8 mouse cellular contexts compared by ENCODE assay signal in the genomic region with DNA sequence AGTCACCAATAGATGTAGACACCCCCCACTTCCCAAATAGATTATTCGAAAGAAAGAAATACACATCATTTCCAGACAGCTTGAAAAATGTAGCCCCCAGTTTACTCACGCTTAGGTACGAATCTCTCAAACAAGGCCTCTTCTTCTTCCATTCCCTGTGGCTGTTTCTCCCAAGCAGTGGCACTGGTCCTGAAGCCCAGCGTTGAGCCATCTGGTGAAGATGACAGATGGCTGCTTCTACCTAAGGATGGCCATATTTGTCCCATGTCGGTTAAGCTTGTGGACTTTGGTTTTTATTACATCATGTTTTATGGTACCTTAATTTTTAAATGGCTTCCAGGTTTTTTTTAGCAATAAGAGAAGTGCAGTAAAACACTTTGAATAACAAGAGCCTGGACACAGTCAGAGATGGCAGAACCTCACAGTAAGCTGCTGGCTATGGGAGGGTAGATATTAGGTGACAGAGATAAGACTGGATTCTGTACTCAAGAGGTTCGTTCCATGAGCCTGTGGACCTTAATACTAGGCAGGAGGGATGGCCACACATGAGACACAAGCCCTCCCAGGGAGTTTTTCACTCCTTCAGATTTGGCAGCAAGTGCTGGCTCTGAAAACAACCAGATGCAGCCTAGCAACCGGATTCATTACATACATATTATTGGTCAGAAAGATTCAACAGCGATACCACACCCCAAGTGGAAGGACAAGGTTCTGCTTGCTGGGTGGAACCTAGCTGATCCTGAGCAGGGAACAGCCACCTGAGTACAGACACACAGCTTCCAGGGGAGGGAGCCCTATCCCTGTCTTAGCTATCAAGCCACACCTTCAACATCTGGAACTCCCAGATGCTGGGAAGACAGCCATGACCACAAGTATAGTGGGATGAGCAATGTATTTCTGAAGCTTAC. TPM values are rescaled to one million over a fixed set of nuclear protein-coding genes. Genes with fewer than 3 reads are reported as not detected.
DNase-seq lines count a peak whose midpoint lies in the region; ATAC-seq and TF ChIP-seq lines count a peak whose summit lies in the region.

No protein-coding gene starts in this region.

- H3K4me3 ChIP-seq in intestine, embryonic 15.5 days (replicated peaks): no peak overlapping the region
- no peak overlapping the region for H3K4me3 ChIP-seq in limb, embryonic 14.5 days (replicated peaks; ENCODE audit: low read length)

- DNase-seq in heart, postnatal 10 days: peak; percentile 6 to 23
- no peak for DNase-seq in heart, adult 8-10 months (ENCODE audit: low spot score)
- DNase-seq in ZHBTc4 (ENCODE audit: low read depth, low spot score) (peak; percentile 33), MN1 (ENCODE audit: low spot score) (no peak)
- DNase-seq in limb, embryonic 14.5 days (ENCODE audit: low spot score): peak; percentile 23
- DNase-seq in yolk sac, embryonic 10.5 days (ENCODE audit: low spot score): no peak
- no peak for DNase-seq in retina, postnatal 1 day

- intact Hi-C loops in heart, postnatal 10 days (cut with DNase I): loop anchor here (5.0 kb wide), 1 partner anchor 107 kb away; no protein-coding TSS in a partner anchor

- 52% methylated on average over 8 of the region's 8 CpGs for WGBS in intestine, embryonic 15.5 days
- WGBS in limb, embryonic 14.5 days: 60% methylated on average over 8 of the region's 8 CpGs

- H3K27me3 ChIP-seq in intestine, embryonic 15.5 days (replicated peaks): no peaks in the 10 kb centered on the region
- H3K27me3 ChIP-seq in limb, embryonic 14.5 days (ENCODE audit: control insufficient read depth, insufficient read depth, low read length): no peaks in the 10 kb centered on the region

- ATAC-seq in intestine, embryonic 15.5 days: peak; percentile 84
- peak; percentile 50; the same call in 1 of the 2 replicates for ATAC-seq in limb, embryonic 14.5 days (ENCODE audit: low FRiP score, low read depth)

- H3K4me1 ChIP-seq in intestine, embryonic 15.5 days (replicated peaks): 0 out of 2 replicates have a peak, but pooled peaks cover 8% of the 10 kb centered on the region
- H3K4me1 ChIP-seq in limb, embryonic 14.5 days (ENCODE audit: control insufficient read depth, insufficient read depth, low read length): no peaks in the 10 kb centered on the region

- TF ChIP-seq POLR2A in limb, embryonic 14.5 days (IDR thresholded peaks at IDR 0.05; ENCODE audit: borderline replicate concordance, extremely low read depth, insufficient read depth, insufficient read length): no peak

- no peak overlapping the region for H3K4me2 ChIP-seq in intestine, embryonic 15.5 days (replicated peaks)
- no peak overlapping the region for H3K4me2 ChIP-seq in limb, embryonic 14.5 days (replicated peaks; ENCODE audit: low read depth, low read length, severe bottlenecking)

- H3K9me3 ChIP-seq in intestine, embryonic 15.5 days: no peaks in the 10 kb centered on the region
- H3K9me3 ChIP-seq in limb, embryonic 14.5 days (ENCODE audit: control insufficient read depth, low read length): no peaks in the 10 kb centered on the region

- H3K27ac ChIP-seq in intestine, embryonic 15.5 days: no peak overlapping the region
- no peak overlapping the region for H3K27ac ChIP-seq in limb, embryonic 14.5 days (replicated peaks; ENCODE audit: low read depth, low read length)

- H3K36me3 ChIP-seq in intestine, embryonic 15.5 days: no peaks in the 10 kb centered on the region
- no peaks in the 10 kb centered on the region for H3K36me3 ChIP-seq in limb, embryonic 14.5 days (ENCODE audit: control insufficient read depth, insufficient read depth, low read length)

- no peak overlapping the region for H3K9ac ChIP-seq in intestine, embryonic 15.5 days
- no peak overlapping the region for H3K9ac ChIP-seq in limb, embryonic 14.5 days (ENCODE audit: low read depth, low read length, severe bottlenecking)

RNA-seq across cellular contexts. Expression of a gene that starts 59.4 kb away (rescaled TPM):
- not detected for total RNA-seq in heart, postnatal 10 days (2021)
- not detected for total RNA-seq in heart, adult 8-10 months (2022)
- polyA plus RNA-seq in intestine, embryonic 15.5 days (2015; fragmentation: Nextera tagmentation; extraction: Ambion mirVana): 26.0 and 28.9 TPM in 2 replicates
- 1.5 and 1.9 TPM in 2 replicates for polyA plus RNA-seq in limb, embryonic 14.5 days (2012; rRNA removed)
- polyA plus RNA-seq in limb, embryonic 14.5 days (2014; fragmentation: Nextera tagmentation; extraction: Ambion mirVana): 1.8 and 2.0 TPM in 2 replicates

Comparison
In these comparisons a context has a peak if more than half of its experiments do, and no peak if none do; other contexts are left out.
1. DNase-seq: peak in heart, postnatal 10 days (2 of 2), ZHBTc4 (single experiment) and limb, embryonic 14.5 days (single experiment); none in heart, adult 8-10 months (single experiment), yolk sac, embryonic 10.5 days (single experiment), retina, postnatal 1 day (single experiment) and MN1 (single experiment).